Mouse (Mus musculus): ENCODE results near the gene Ankrd44.
A peak's percentile ranks its signal among the peaks of the same experiment; 100 is the strongest.

Ankrd44 gene

GRCm38 (mm10) chr1:54847238-54847637 is 78.9 kb downstream of the Ankrd44 start:
- no peak for DNase-seq (ENCODE audit: low read depth, low spot score)

DNA sequence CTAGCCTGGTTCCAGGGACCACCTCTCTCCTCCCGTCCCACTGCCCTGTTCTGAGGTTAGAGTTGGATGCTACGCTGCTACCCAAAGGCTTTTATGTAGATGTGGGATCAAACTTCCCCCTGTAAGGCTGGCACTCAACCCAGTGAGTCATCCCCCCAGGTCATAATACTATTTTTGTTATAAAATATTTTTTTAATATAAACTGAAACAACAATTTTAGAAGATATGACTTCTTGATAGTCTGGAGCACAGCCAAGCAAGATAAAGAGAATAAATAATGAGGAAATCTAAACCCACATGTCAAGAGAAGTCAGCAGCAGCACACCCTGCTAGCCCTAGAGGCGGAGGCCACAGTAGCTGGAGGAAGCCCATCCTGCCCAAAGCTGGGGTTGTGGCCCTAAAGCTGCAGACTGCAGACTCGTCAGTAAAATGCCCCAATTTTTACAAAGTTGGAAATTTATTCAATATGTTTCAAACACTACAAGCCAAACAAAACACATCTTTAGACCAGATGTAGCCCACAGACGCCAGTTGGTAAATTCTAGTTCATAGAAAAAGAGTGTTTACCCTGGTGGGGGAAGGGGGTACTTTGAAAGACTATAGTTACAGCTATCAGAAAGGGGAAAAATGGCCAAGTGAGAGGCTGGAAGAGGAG is 79.7 kb downstream of the Ankrd44 start:
- DNase-seq (ENCODE audit: low read depth, low spot score), result no peak

DNA sequence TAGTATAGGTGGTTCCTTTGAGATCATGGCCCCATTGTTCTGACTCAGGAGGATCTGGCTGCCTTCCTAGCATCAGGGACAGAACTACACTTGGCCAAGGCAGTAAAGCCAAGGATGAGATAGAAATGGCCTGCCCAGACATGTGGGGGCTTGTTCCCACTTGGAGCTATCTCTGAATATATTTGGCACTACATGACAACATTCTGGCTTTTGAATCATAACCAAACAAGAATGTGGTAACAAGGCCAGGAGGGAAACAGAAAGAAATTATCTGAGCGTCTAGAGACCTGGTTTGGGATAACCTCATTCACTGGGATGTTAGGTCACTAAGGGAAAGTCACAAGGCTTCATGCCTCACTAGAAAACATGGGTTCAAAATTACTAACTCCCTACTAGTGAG is 81.8 kb downstream of the Ankrd44 start:
- no peak for DNase-seq (ENCODE audit: low read depth, low spot score)

DNA sequence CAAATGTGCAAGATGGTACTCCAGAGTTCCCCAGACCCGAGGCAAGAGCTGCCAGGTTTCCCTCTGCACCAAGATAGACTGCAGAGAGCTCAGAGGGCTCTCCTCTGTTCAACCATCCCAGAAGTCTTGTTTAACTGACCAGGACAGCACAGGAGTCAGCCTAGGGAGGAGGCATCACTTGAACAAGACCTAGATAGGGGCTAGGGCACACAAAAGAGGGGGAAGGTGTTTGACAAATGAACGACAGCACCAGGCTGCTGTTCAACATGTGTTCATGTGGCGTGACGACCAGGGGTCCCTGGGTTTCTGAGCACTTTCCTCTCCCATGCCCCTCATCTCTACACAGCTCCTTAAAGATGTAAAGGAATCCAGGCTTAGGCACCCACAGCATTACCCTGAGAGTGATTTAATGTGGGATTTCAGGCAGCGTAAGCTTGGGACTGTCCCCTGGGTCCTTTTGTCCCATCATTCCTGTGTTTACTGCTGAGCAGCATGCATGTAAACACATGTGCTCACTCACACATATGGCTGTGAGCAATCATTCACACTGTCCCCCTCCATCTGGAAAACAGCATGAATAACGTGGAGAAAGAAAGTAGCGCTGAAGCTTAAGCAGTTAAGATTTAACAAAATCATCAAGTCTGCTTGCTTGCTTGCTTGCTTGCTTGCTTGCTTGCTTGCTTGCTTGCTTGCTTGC is 83.3 kb downstream of the Ankrd44 start:
- DNase-seq (ENCODE audit: low read depth, low spot score), result no peak

GRCm38 (mm10) chr1:54841788-54842187 is 84.4 kb downstream of the Ankrd44 start:
- no peak for DNase-seq (ENCODE audit: low read depth, low spot score)

DNA sequence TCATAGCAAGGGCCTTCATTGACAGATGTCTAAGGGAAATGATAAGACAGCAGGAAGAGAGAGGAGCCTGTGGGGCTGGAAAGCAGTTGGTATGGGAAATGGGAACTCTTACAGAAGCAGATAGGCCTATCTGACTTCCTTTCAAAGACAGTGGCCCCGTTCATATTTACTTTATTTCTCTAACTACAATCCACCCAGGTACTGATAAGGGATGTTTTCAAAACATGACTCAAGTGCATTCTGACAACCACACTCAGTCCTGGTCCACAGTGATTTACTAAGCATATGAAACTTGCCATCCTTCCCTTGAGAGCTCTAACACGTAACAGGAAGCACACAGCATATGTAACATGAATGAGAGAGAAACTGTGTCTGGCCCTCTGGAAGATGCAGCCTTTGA is 86.1 kb downstream of the Ankrd44 start:
- DNase-seq (ENCODE audit: low read depth, low spot score), result no peak

- DNase-seq (ENCODE audit: low read depth, low spot score), result no peak
Observed at GRCm38 (mm10) chr1:54838486-54838805, 87.7 kb downstream of the Ankrd44 start.

GRCm38 (mm10) chr1:54837721-54838485 is 88.3 kb downstream of the Ankrd44 start:
- no peak for DNase-seq (ENCODE audit: low read depth, low spot score)

GRCm38 (mm10) chr1:54835661-54836205 is 90.5 kb downstream of the Ankrd44 start:
- no peak for DNase-seq (ENCODE audit: low read depth, low spot score)

- no peak for DNase-seq (ENCODE audit: low read depth, low spot score)
Observed at GRCm38 (mm10) chr1:54833221-54833620, 93.0 kb downstream of the Ankrd44 start.

DNA sequence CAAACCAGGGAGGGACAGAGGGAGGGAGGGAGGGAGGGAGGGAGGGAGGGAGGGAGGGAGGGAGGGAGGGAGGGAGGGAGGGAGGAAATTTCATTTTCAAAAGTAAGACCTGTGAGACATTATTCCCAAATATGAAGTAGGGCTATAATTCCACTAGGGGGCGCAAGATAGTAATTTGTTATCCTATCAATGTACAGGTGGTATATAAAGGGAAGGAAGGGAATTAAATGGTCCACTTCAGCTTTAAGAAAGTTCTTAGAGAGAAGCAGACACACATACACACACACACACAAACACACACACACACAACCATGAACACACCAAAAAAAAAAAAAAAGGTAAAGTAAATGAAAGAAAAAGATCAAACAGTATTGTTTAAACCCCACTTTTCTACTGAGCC is 93.4 kb downstream of the Ankrd44 start:
- DNase-seq (ENCODE audit: low read depth, low spot score), result peak; percentile 76

DNA sequence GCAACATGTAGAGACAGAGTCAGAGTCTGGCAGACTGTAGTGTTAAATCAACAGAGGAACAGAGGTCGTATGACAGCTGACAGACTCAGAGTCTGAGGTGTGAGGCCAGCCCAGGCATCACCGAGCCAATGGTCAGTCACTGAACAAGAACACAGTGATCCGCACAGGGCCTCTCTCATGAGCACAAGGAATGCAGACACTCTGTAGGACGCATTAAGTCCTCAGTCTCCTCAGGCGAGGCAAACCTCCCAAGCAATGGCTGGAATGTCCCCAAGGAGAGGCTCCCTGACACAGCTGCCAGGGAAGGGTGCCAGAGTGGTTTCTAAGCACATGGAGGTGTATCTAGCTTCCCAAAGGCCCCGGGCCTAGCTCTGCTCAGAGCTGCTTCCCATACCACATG is 96.0 kb downstream of the Ankrd44 start:
- DNase-seq (ENCODE audit: low read depth, low spot score), result no peak

GRCm38 (mm10) chr1:54829681-54830213 is 96.4 kb downstream of the Ankrd44 start:
- DNase-seq (ENCODE audit: low read depth, low spot score), result no peak

DNA sequence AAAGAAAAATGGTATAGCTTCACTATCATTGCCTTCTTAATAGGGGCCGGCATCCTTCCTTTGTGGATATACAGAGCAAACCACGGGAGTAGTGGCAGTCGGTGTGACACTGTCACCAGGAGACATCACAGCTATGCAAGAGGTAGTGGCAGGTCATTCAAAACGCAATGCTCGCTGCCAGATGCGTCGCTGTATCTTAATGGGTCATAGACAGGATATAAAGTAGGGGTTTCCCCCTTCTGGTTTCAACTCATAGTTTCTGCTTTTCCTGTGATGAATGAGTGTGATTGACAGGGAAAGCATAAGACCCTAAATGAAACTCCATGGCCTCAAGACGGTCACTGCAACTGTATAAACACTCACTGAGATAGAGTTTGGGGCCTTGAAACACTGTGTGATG is 98.4 kb downstream of the Ankrd44 start:
- no peak for DNase-seq (ENCODE audit: low read depth, low spot score)

GRCm38 (mm10) chr1:54827351-54827750 is 98.8 kb downstream of the Ankrd44 start:
- DNase-seq (ENCODE audit: low read depth, low spot score), result no peak

DNA sequence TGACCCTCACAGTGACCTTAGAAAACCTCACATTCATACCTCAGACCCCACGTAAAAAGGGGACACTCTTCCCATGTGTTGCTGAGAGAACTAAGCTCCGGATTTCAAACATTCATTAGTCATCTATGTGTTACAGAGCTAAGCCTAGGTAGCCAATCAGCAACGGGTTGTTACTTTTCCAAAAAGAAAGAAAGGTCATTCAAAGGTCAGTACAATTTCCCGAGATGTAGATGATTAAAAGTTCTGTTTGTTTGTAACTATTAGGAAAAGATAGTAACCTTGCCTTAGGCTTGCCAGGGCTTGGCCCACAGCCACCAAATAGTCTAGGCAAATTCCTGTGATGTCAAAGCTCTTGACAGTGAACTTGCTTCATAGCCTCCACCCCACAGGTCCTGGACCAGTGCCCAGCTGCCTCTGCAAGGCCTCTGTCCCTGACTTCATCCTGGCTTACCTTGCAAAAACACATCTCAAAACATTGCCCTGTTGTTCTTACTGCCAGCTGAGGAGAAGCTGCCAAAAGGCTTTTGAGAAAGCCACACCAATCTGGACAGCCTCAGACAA is 99.7 kb downstream of the Ankrd44 start:
- DNase-seq (ENCODE audit: low read depth, low spot score), result no peak

DNA sequence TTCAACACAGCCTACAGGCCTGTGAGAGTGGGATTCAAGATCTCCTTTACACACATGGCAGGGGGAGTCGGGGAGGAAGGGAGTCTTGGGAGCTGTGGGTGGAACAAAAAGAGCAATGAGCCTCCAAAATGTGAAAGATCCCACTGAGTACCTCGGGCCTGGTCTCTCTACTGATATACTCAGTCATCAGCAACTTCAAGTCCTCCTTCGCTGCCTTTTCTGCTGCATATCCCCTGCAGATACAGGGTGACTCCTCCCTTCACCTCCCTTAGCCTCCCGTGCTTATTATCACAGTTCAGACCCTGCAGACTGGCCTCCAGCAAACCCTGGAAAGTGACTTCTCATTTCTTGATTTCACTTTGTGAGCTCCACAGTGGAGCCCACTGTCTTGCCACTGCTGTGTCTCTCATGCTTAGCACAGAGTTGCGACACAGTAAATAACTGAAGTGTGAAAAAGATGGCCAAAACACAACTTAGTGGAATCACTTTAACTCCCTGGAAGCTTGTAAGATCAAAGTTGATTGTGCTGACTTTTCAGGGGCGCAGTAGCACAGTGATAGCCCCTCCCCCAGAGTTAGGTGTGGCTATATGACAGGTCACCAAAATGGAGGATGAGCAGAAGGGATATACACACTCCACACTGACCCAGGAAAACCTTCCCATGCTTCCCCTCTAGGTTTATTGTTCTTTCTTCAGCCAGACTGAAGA is 100.3 kb downstream of the Ankrd44 start:
- DNase-seq (ENCODE audit: low read depth, low spot score), result no peak

DNA sequence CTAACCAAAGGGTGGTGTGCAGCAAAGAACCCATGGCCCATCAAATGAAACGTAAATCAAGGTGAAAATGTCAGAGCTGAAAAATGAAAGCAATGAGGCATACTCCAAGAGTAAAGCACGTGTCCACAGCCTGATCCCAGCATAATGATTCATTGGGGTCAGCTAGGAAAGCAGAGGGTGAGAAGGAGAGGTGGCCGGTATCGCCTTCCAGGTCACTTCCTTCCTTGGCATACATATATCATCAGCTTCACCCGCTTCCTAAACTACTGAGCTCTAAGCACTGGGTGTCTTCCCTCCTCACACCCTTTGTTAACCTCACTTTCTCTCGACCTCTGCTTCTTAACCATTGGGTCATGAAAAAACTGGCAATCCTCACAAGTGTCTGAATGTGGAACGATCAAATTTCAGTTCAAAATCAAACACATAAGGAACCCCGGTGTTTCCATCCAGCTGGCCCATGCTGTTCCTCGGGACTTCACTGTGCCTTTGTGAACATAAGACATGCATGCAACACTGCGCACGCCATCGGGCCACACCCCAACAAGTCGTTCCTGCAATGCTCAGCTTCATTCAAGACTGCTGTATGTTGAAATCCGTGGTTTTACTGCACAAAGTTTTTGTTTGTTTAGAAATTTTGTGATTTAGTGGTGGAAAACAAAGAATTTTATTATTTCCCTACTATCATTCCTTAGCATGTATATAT is 101.9 kb downstream of the Ankrd44 start:
- DNase-seq (ENCODE audit: low read depth, low spot score), result no peak

GRCm38 (mm10) chr1:54821797-54822196 is 104.4 kb downstream of the Ankrd44 start:
- no peak for DNase-seq (ENCODE audit: low read depth, low spot score)

GRCm38 (mm10) chr1:54815206-54815855 is 110.9 kb downstream of the Ankrd44 start:
- no peak for DNase-seq (ENCODE audit: low read depth, low spot score)
